Mouse (Mus musculus) liver, postnatal 0 days (tissue): ENCODE results near the gene Prm2.
"Not testable (repeated sequence)": the region's sequence is repeated elsewhere in the genome, so short reads cannot be mapped to it uniquely, and the experiment has no call there.

Source experiments
- CTCF ChIP-seq: sonication (generic); IDR thresholded peaks from 2 replicates; pipeline ENCODE4 v1.5.1; 2016; ENCODE audit warnings: antibody characterized with exemption, low read depth
- EP300 ChIP-seq: IDR thresholded peaks from 2 replicates; pipeline ENCODE4 v1.6.1; 2016; ENCODE audit warnings: antibody characterized with exemption, low read depth, mild to moderate bottlenecking

DNA sequence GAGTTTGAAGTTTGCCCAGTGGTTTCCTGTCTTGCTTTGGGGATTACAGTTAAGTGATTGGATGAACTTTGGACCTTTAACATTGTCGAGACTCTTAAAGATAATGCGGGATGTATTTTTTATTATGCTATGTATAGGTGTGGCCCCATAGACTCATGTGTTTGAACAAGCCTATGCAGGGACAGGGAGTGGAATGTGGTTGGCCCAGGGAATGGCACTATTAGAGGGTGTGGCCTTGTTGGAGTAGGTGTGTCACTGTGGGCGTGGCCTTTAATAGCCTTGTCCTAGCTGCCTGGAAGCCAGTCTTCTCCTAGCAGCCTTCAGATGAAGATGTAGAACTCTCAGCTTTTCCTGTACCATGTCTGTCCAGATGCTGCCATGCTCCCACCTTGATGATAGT is 6.5 kb upstream of the Prm2 start:
- TF ChIP-seq CTCF, EP300: not testable (repeated sequence)
